Mouse (Mus musculus) MEL (cell line): ENCODE measurements around the gene Cntnap5b. TPM values are rescaled to one million over a fixed set of nuclear protein-coding genes. Genes with fewer than 3 reads are reported as not detected.

Source experiments
- DNase-seq: peaks from one replicate; pipeline ENCODE4 v3.0.0; 2011; ENCODE audit warnings: low read depth, low spot score
- H3K27ac ChIP-seq: 2 replicates; pipeline ENCODE4 v1.5.1; 2012; ENCODE audit warnings: low read depth, mild to moderate bottlenecking, control low read depth, low read length, moderate library complexity; ENCODE audit not compliant: control insufficient read depth
- H3K27me3 ChIP-seq, 2 experiments: fragments of 150-350 bp in 1 of 2; sonication (generic) in 1 of 2; 2 replicates each; pipeline ENCODE4 v1.6.1; 2012; ENCODE audit warnings: low read length in 2 of 2, mild to moderate bottlenecking in 2 of 2, improper control_type of control experiment in 1 of 2, moderate library complexity in 1 of 2; ENCODE audit not compliant: insufficient read depth in 2 of 2, control insufficient read depth in 1 of 2
- H3K36me3 ChIP-seq, 2 experiments: 2 replicates each; pipeline ENCODE4 v1.6.1; 2012 to 2014; ENCODE audit warnings: low read length in 2 of 2, improper control_type of control experiment in 1 of 2, inconsistent platforms in 1 of 2, mild to moderate bottlenecking in 1 of 2; ENCODE audit not compliant: insufficient read depth in 2 of 2, control insufficient read depth in 1 of 2
- H3K4me1 ChIP-seq, 2 experiments: fragments of 150-350 bp in 1 of 2; sonication (generic) in 1 of 2; 2 replicates each; pipeline ENCODE4 v1.6.1; 2012; ENCODE audit warnings: low read length in 2 of 2, improper control_type of control experiment in 1 of 2, mild to moderate bottlenecking in 1 of 2; ENCODE audit not compliant: insufficient read depth in 2 of 2, control insufficient read depth in 1 of 2
- H3K4me3 ChIP-seq, 2 experiments: fragments of 150-350 bp in 1 of 2; sonication (generic) in 1 of 2; 2 replicates each; pipeline ENCODE4 v1.5.1; 2012; ENCODE audit warnings: low read depth in 2 of 2, low read length in 2 of 2, mild to moderate bottlenecking in 2 of 2, moderate library complexity in 2 of 2, control low read depth in 1 of 2, improper control_type of control experiment in 1 of 2; ENCODE audit not compliant: control insufficient read depth in 1 of 2, insufficient read depth in 1 of 2
- H3K79me2 ChIP-seq: 2 replicates; pipeline ENCODE4 v1.6.1; 2012; ENCODE audit warnings: mild to moderate bottlenecking, low read length, moderate library complexity; ENCODE audit not compliant: control insufficient read depth, poor library complexity, insufficient read depth
- H3K9ac ChIP-seq: 2 replicates; pipeline ENCODE4 v1.6.1; 2012; ENCODE audit warnings: low read depth, mild to moderate bottlenecking, control low read depth, low read length, moderate library complexity; ENCODE audit not compliant: control insufficient read depth, poor library complexity, severe bottlenecking
- H3K9me3 ChIP-seq: fragments of 150-350 bp; sonication (generic); replicated peaks from 2 replicates; pipeline ENCODE4 v1.6.1; 2012; ENCODE audit warnings: mild to moderate bottlenecking, low read length, improper control_type of control experiment, moderate library complexity; ENCODE audit not compliant: insufficient read depth
- BHLHE40 ChIP-seq: IDR thresholded peaks from 2 replicates; pipeline ENCODE4 v1.6.1; 2012; ENCODE audit warnings: low read depth, mild to moderate bottlenecking, inconsistent platforms, low read length, improper control_type of control experiment, borderline replicate concordance
- CHD2 ChIP-seq: IDR thresholded peaks from 2 replicates; pipeline ENCODE4 v1.6.1; 2011; ENCODE audit warnings: low read length, improper control_type of control experiment
- ELF1 ChIP-seq: IDR thresholded peaks from 2 replicates; pipeline ENCODE4 v1.6.1; 2014; ENCODE audit warnings: low read depth, mild to moderate bottlenecking, inconsistent platforms, low read length, improper control_type of control experiment, moderate library complexity
- EP300 ChIP-seq, 2 experiments: IDR thresholded peaks; 2 replicates each; pipeline ENCODE4 v1.6.1; 2011; ENCODE audit warnings: improper control_type of control experiment in 2 of 2, low read length in 2 of 2, low read depth in 1 of 2, mild to moderate bottlenecking in 1 of 2
- GABPA ChIP-seq: IDR thresholded peaks from 2 replicates; pipeline ENCODE4 v1.6.1; 2012; ENCODE audit warnings: low read depth, mild to moderate bottlenecking, inconsistent platforms, low read length, improper control_type of control experiment, moderate library complexity
- HCFC1 ChIP-seq: IDR thresholded peaks from 2 replicates; pipeline ENCODE4 v1.6.1; 2012; ENCODE audit warnings: low read depth, mild to moderate bottlenecking, inconsistent platforms, low read length, improper control_type of control experiment, moderate library complexity
- KAT2A ChIP-seq: conservative IDR thresholded peaks from 2 replicates; pipeline ENCODE4 v1.6.1; 2012; ENCODE audit warnings: low read depth, low read length, improper control_type of control experiment, inconsistent platforms
- MAX ChIP-seq: IDR thresholded peaks from 2 replicates; pipeline ENCODE4 v1.6.1; 2011; ENCODE audit warnings: low read length, improper control_type of control experiment
- MEF2A ChIP-seq: IDR thresholded peaks from 2 replicates; pipeline ENCODE4 v1.6.1; 2014; ENCODE audit warnings: low read depth, mild to moderate bottlenecking, inconsistent platforms, low read length, improper control_type of control experiment; ENCODE audit not compliant: poor library complexity, insufficient replicate concordance, severe bottlenecking; ENCODE audit errors: extremely low read depth
- MYB ChIP-seq: IDR thresholded peaks from 2 replicates; pipeline ENCODE4 v1.6.1; 2011; ENCODE audit warnings: mild to moderate bottlenecking, low read depth, low read length, improper control_type of control experiment
- SIN3A ChIP-seq: IDR thresholded peaks from 2 replicates; pipeline ENCODE4 v1.6.1; 2012; ENCODE audit warnings: low read length, improper control_type of control experiment, inconsistent platforms
- TBP ChIP-seq: IDR thresholded peaks from 2 replicates; pipeline ENCODE4 v1.8.0; 2011; ENCODE audit warnings: low read depth, low read length, improper control_type of control experiment
- TCF12 ChIP-seq: IDR thresholded peaks from 2 replicates; pipeline ENCODE4 v1.6.1; 2014; ENCODE audit warnings: low read depth, mild to moderate bottlenecking, inconsistent platforms, low read length, improper control_type of control experiment, moderate library complexity
- UBTF ChIP-seq: IDR thresholded peaks from 2 replicates; pipeline ENCODE4 v1.6.1; 2012; ENCODE audit warnings: low read depth, mild to moderate bottlenecking, inconsistent platforms, low read length, improper control_type of control experiment, moderate library complexity, borderline replicate concordance; ENCODE audit not compliant: insufficient read depth
- ZC3H11A ChIP-seq: IDR thresholded peaks from 2 replicates; pipeline ENCODE4 v1.6.1; 2012; ENCODE audit warnings: low read depth, mild to moderate bottlenecking, inconsistent platforms, low read length, improper control_type of control experiment
- ZKSCAN1 ChIP-seq: IDR thresholded peaks from 2 replicates; pipeline ENCODE4 v1.6.1; 2012; ENCODE audit warnings: low read depth, mild to moderate bottlenecking, inconsistent platforms, low read length, improper control_type of control experiment, moderate library complexity
- ZNF384 ChIP-seq: IDR thresholded peaks from 2 replicates; pipeline ENCODE4 v1.6.1; 2012; ENCODE audit warnings: low read depth, mild to moderate bottlenecking, inconsistent platforms, low read length, improper control_type of control experiment
- polyA plus RNA-seq, 2 experiments: library from polyadenylated mRNA; stranded (reverse) in 1 of 2; unstranded in 1 of 2; fragments of >175 nt in 1 of 2; fragments of >200 nt in 1 of 2; gene quantifications; 2 replicates each; pipeline versions ENCODE4 v1.2.1 to v1.2.4; 2012; ENCODE audit warnings: low replicate concordance in 2 of 2, low read depth in 1 of 2; ENCODE audit not compliant: insufficient read length in 2 of 2, insufficient read depth in 1 of 2, missing spikeins in 1 of 2
- total RNA-seq: library from RNA; depleted of rRNA; stranded (reverse); fragments of 300-350 nt; gene quantifications from 2 replicates; pipeline ENCODE4 v1.2.3, GENCODE M21; 2012

Gene Cntnap5b
- total and polyA plus RNA-seq, 3 experiments: not detected

DNA sequence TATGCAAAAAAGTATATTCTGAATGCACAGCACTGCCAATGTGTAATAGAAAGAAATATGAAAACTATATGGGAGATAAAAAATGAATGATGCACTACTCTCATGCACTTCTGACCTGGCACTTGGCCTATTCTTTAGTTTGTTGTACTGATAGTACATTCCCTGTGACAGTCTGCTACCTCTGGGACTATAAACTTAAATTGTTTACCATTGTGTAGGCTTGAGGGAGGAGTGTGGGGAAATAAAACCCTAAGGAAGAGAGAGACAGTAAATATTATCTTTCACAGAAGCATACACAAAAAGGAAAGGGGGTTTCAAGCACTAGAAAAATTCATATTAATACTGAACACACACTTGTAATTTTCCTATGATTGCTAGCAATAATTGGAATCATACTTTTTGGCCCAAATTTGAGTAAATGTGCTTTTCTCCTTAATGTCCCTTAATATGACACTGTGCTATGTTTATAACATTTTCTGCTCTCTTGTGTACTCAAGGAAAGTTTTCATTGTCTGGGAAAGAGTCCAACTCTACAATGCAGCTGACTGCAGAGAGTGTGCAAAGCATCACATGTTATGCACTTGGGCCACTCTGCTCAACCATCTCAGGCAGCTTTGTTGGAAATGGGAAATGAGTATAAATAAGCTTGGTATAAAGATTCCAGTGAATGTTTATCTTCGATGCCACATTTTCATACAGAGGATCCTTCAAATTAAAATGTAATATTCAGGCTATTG is 657.6 kb downstream of the Cntnap5b start:
- Histone ChIP-seq H3K36me3 (no peaks in the 10 kb centered on the region), H3K27me3 (no peaks in the 10 kb centered on the region), H3K4me3 (no peak overlapping the region), H3K27ac (no peak overlapping the region)
- DNase-seq: no peak
- TF ChIP-seq KAT2A (no peak), ZNF384 (no peak), MYB (no peak), ZKSCAN1 (no peak)
- TF ChIP-seq, all 39 proteins: peak for 0
- Histone ChIP-seq H3K79me2 (no peaks in the 10 kb centered on the region), H3K4me1 (no peaks in the 10 kb centered on the region), H3K9ac (no peak overlapping the region), H3K9me3 (no peaks in the 10 kb centered on the region)

DNA sequence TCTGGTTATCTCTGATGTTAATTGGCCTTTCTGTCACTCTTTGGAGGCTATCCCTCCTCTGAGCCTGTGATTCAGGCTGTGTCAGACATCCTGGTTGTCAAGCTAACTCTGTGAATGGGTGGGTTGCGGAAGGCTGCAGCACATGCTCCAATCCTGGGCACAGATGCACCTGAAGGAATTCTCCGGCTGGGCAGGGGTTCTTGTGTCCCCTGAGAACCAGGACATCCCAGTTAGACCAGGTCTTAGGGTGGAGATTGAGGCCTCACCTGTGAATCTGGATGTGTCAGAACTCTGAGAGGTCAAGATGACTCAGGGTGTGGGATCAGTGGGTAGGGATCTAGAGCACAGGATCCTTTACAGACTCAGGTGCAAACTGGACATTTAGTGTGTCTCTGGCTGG is 691.3 kb downstream of the Cntnap5b start:
- DNase-seq: no peak
- Histone ChIP-seq H3K36me3 (no peaks in the 10 kb centered on the region), H3K9ac (no peak overlapping the region), H3K79me2 (no peaks in the 10 kb centered on the region), H3K27ac (no peak overlapping the region), H3K4me1 (no peaks in the 10 kb centered on the region), H3K4me3 (no peak overlapping the region), H3K27me3 (no peaks in the 10 kb centered on the region), H3K9me3 (no peaks in the 10 kb centered on the region)
- TF ChIP-seq GABPA (no peak), MEF2A (no peak), ELF1 (no peak), TCF12 (no peak), BHLHE40 (no peak), ZC3H11A (no peak), EP300 (IDR thresholded peaks at IDR 0.05; ENCODE audit: low read depth in 1 of 2, low read length in 2 of 2) (no peak), CHD2 (no peak), UBTF (no peak), MAX (no peak), SIN3A (no peak), HCFC1 (no peak), TBP (no peak)
